Mouse (Mus musculus) liver, embryonic 15.5 days (tissue): ENCODE data around the gene Ccdc7b. TPM values are rescaled to one million over a fixed set of nuclear protein-coding genes. Genes with fewer than 3 reads are reported as not detected.
"Not testable (repeated sequence)": the region's sequence is repeated elsewhere in the genome, so short reads cannot be mapped to it uniquely, and the experiment has no call there.

Experiments used
- ATAC-seq: fragments of 200-750 bp; cut with Nextera tagmentation; 2 replicates; pipeline ENCODE4 v1.8.0; 2017; ENCODE audit warnings: moderate number of reproducible peaks, mild to moderate bottlenecking, moderate library complexity; ENCODE audit not compliant: insufficient read depth
- H3K27ac ChIP-seq: fragments of 300-500 bp; sonication (generic); replicated peaks from 2 replicates; pipeline ENCODE4 v1.5.1; 2015; ENCODE audit warnings: mild to moderate bottlenecking, inconsistent platforms
- H3K27me3 ChIP-seq: fragments of 300-500 bp; sonication (generic); 2 replicates; pipeline ENCODE4 v1.6.1; 2015; ENCODE audit warnings: mild to moderate bottlenecking, inconsistent platforms
- H3K36me3 ChIP-seq: fragments of 300-500 bp; sonication (generic); replicated peaks from 2 replicates; pipeline ENCODE4 v1.6.1; 2015; ENCODE audit warnings: moderate library complexity, mild to moderate bottlenecking, inconsistent platforms
- H3K4me1 ChIP-seq: fragments of 300-500 bp; sonication (generic); replicated peaks from 2 replicates; pipeline ENCODE4 v1.6.1; 2015; ENCODE audit warnings: inconsistent platforms
- H3K4me2 ChIP-seq: fragments of 300-500 bp; sonication (generic); 2 replicates; pipeline ENCODE4 v1.6.1; 2015; ENCODE audit warnings: moderate library complexity, mild to moderate bottlenecking, inconsistent platforms
- H3K4me3 ChIP-seq: fragments of 300-500 bp; sonication (generic); replicated peaks from 2 replicates; pipeline ENCODE4 v1.5.1; 2015; ENCODE audit warnings: mild to moderate bottlenecking, inconsistent platforms
- H3K9ac ChIP-seq: fragments of 300-500 bp; sonication (generic); 2 replicates; pipeline ENCODE4 v1.6.1; 2015; ENCODE audit warnings: moderate library complexity, mild to moderate bottlenecking, inconsistent platforms
- H3K9me3 ChIP-seq: fragments of 300-500 bp; sonication (generic); replicated peaks from 2 replicates; pipeline ENCODE4 v1.6.1; 2016; ENCODE audit warnings: inconsistent platforms
- WGBS: fragments of 180-500 bp; shearing (Covaris S2); methylation state at CpG from one replicate; pipeline ENCODE4 v1.1.7; 2015; ENCODE audit warnings: mixed read lengths; ENCODE audit not compliant: insufficient replicate concordance; 5-methylcytosine and 5-hydroxymethylcytosine counted together
- polyA plus RNA-seq: library from polyadenylated mRNA; unstranded; fragments of >200 nt; fragmentation: Nextera tagmentation; extraction: Ambion mirVana; gene quantifications from 2 replicates; pipeline ENCODE4 v1.2.1, GENCODE M21; 2015

Ccdc7b gene
- polyA plus RNA-seq = not detected in 2 replicates

DNA sequence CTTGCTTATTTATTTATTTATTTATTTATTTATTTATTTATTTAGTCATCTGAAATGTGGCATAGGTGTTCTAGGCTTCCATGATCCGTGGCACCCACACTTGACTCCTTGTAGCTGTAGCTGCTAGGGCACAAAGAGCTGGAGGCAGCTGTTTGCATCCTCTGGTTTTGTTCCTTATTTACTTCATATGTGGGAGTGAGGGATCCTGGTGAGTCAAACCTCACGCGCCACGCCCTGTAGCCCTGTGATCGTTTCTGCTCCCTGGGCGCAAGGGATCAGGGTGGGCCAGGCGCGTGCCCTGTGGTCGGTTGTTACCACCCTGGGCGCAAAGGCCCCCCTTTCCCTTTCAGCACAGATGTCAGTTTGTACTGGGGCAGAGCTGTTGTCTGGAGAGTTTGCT is at the start of gene Ccdc7b:
Ccdc7b (plus strand) TSS at position 301 of the 400 bp plus-strand sequence.
- H3K9me3 ChIP-seq, H3K4me3 ChIP-seq, H3K4me1 ChIP-seq, H3K4me2 ChIP-seq, H3K27me3 ChIP-seq, ATAC-seq, H3K36me3 ChIP-seq, H3K27ac ChIP-seq, H3K9ac ChIP-seq: not testable (repeated sequence)
- 54% methylated on average over 1 of the region's 10 CpGs for WGBS

DNA sequence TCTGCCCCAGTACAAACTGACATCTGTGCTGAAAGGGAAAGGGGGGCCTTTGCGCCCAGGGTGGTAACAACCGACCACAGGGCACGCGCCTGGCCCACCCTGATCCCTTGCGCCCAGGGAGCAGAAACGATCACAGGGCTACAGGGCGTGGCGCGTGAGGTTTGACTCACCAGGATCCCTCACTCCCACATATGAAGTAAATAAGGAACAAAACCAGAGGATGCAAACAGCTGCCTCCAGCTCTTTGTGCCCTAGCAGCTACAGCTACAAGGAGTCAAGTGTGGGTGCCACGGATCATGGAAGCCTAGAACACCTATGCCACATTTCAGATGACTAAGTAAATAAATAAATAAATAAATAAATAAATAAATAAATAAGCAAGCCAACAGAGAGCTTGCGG is 1.5 kb upstream of the Ccdc7b start, which contains the start of gene Ccdc7a:
Ccdc7a (minus strand) TSS at position 101 of the 400 bp plus-strand sequence.
- not testable (repeated sequence) for H3K4me1 ChIP-seq, H3K27ac ChIP-seq, H3K9me3 ChIP-seq, H3K4me2 ChIP-seq, H3K36me3 ChIP-seq, H3K27me3 ChIP-seq, ATAC-seq, H3K9ac ChIP-seq, H3K4me3 ChIP-seq
- 69% methylated on average over 2 of the region's 11 CpGs for WGBS

DNA sequence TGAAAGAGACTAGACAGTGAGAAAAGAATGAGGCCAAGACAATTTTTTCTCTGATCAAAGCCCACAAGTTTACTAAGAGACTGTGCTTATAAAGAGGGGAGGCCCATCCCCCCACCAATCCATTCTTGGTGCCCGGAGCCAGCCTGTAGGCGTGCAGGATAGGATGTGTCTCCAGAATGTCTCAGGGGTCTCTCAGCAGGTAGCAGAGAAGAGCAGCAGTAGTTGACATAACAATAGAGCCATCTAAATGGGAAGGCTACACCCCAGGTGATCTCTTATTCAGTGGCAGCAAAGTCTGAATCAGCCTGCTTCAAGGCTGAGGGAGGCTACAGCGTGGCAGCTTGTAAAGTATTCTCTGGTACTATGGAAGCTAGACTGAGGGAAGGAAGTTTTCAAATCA is 48.8 kb downstream of the Ccdc7b start:
- not testable (repeated sequence) for H3K27me3 ChIP-seq, H3K4me1 ChIP-seq, H3K9ac ChIP-seq, H3K4me2 ChIP-seq, H3K27ac ChIP-seq, H3K4me3 ChIP-seq, ATAC-seq, H3K36me3 ChIP-seq, H3K9me3 ChIP-seq
- 58% methylated on average over 3 of the region's 3 CpGs for WGBS

DNA sequence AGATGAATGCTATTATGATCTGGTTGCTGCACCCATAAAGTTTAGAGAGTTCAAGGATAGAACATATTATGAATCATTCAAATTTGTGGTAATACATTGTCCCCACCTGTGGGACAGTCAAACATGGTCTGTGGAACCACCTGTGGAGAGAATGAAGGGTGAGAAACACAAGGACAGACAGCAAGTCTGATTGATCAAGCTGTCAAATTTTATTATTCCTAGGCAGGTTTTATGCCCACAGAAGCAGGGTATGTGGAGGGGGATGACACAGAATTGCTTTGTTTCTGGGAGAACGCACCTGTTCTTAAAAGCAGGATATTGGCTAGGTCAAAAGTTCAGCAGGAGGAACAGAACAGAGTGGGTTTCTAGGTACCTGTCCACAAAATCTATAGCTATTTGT is 64.6 kb downstream of the Ccdc7b start, which contains the start of gene Gm10999:
Gm10999 (minus strand) TSS at position 101 of the 400 bp plus-strand sequence.
- no peak within 1 kb of the TSS for H3K4me2 ChIP-seq
- H3K27ac ChIP-seq = no peak within 1 kb of the TSS
- H3K4me3 ChIP-seq = no peak within 1 kb of the TSS
- H3K9me3 ChIP-seq = no peaks in the 10 kb centered on the region
- no peak for ATAC-seq
- 63% methylated on average over 1 of the region's 1 CpGs for WGBS
- H3K36me3 ChIP-seq = no peaks in the 10 kb centered on the region
- H3K27me3 ChIP-seq = no peaks in the 10 kb centered on the region
- no peaks in the 10 kb centered on the region for H3K4me1 ChIP-seq
- no peak within 1 kb of the TSS for H3K9ac ChIP-seq

DNA sequence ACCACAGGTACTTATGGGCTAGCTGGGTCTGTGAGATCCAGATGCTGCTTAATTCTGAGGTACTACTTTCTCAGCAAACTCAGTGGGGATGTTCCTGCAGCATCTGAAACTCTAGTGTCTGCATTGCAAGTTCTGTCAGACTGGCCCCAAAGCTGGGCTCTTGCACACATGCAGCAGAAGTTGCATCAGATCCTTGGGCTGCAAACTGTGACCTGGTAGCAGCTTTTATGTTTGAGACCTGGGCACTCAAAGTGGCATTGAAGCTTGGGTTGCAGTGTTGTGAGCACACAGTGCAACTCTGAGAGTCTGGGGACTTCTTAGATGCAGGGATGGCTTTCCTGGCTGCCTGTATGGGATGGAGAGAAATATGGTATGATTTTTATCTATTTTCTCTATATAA is 66.5 kb downstream of the Ccdc7b start:
- no peak for ATAC-seq
- Histone ChIP-seq H3K4me3 (no peak overlapping the region), H3K9ac (no peak overlapping the region), H3K9me3 (no peaks in the 10 kb centered on the region), H3K4me1 (no peaks in the 10 kb centered on the region), H3K27ac (no peak overlapping the region), H3K36me3 (no peaks in the 10 kb centered on the region), H3K27me3 (no peaks in the 10 kb centered on the region), H3K4me2 (no peak overlapping the region)

Other genes with a start within 250 kb of the Ccdc7b start
- not detected in 2 replicates for gene Ccdc7a, start 1.6 kb upstream of the Ccdc7b start, polyA plus RNA-seq
- gene Gm10999, start 64.5 kb downstream of the Ccdc7b start, polyA plus RNA-seq = not detected in 2 replicates
- 5.3 and 6.0 TPM in 2 replicates for gene 2610044O15Rik8, start 167.3 kb downstream of the Ccdc7b start, polyA plus RNA-seq